Mouse (Mus musculus) stomach, embryonic 15.5 days (tissue): ENCODE measurements around the gene Pnlip. TPM values are rescaled to one million over a fixed set of nuclear protein-coding genes. Genes with fewer than 3 reads are reported as not detected.
A peak's percentile ranks its signal among the peaks of the same experiment; 100 is the strongest.

Experiments used
- ATAC-seq: fragments of 200-750 bp; cut with Nextera tagmentation; 2 replicates; pipeline ENCODE4 v1.8.0; 2017; ENCODE audit warnings: low read depth, moderate number of reproducible peaks, moderate TSS enrichment; ENCODE audit not compliant: insufficient read depth, low FRiP score
- H3K27ac ChIP-seq: fragments of 300-500 bp; sonication (generic); 2 replicates; pipeline ENCODE4 v1.5.1; 2015; ENCODE audit warnings: mild to moderate bottlenecking, inconsistent platforms
- H3K27me3 ChIP-seq: fragments of 300-500 bp; sonication (generic); replicated peaks from 2 replicates; pipeline ENCODE4 v1.6.1; 2015; ENCODE audit warnings: inconsistent platforms
- H3K36me3 ChIP-seq: fragments of 300-500 bp; sonication (generic); 2 replicates; pipeline ENCODE4 v1.6.1; 2015; ENCODE audit warnings: inconsistent platforms
- H3K4me1 ChIP-seq: fragments of 300-500 bp; sonication (generic); 2 replicates; pipeline ENCODE4 v1.6.1; 2015; ENCODE audit warnings: inconsistent platforms
- H3K4me2 ChIP-seq: fragments of 300-500 bp; sonication (generic); 2 replicates; pipeline ENCODE4 v1.6.1; 2015; ENCODE audit warnings: mild to moderate bottlenecking, inconsistent platforms
- H3K4me3 ChIP-seq: fragments of 300-500 bp; sonication (generic); replicated peaks from 2 replicates; pipeline ENCODE4 v1.5.1; 2015; ENCODE audit warnings: inconsistent platforms
- H3K9ac ChIP-seq: fragments of 300-500 bp; sonication (generic); 2 replicates; pipeline ENCODE4 v1.6.1; 2015; ENCODE audit warnings: inconsistent platforms
- H3K9me3 ChIP-seq: fragments of 300-500 bp; sonication (generic); 2 replicates; pipeline ENCODE4 v1.6.1; 2016; ENCODE audit warnings: inconsistent platforms
- WGBS: fragments of 180-500 bp; shearing (Covaris S2); methylation state at CpG from one replicate; pipeline ENCODE4 v1.1.7; 2015; 5-methylcytosine and 5-hydroxymethylcytosine counted together
- polyA plus RNA-seq: library from polyadenylated mRNA; unstranded; fragments of >200 nt; fragmentation: Nextera tagmentation; extraction: Ambion mirVana; gene quantifications from 2 replicates; pipeline ENCODE4 v1.2.1, GENCODE M21; 2015

Pnlip gene
- polyA plus RNA-seq, 1 experiment from 2014 or later = 0.42 TPM

GRCm38 (mm10) chr19:58663317-58663716 lies 11.0 kb downstream of the Pnlip start:
- ATAC-seq = no peak
- no peak overlapping the region for H3K4me2 ChIP-seq
- 80% methylated on average over 2 of the region's 2 CpGs for WGBS
- no peaks in the 10 kb centered on the region for H3K4me1 ChIP-seq
- H3K27ac ChIP-seq = no peak overlapping the region
- no peak overlapping the region for H3K9ac ChIP-seq
- H3K4me3 ChIP-seq = no peak overlapping the region
- no peaks in the 10 kb centered on the region for H3K27me3 ChIP-seq
- H3K9me3 ChIP-seq = no peaks in the 10 kb centered on the region
- no peaks in the 10 kb centered on the region for H3K36me3 ChIP-seq

DNA sequence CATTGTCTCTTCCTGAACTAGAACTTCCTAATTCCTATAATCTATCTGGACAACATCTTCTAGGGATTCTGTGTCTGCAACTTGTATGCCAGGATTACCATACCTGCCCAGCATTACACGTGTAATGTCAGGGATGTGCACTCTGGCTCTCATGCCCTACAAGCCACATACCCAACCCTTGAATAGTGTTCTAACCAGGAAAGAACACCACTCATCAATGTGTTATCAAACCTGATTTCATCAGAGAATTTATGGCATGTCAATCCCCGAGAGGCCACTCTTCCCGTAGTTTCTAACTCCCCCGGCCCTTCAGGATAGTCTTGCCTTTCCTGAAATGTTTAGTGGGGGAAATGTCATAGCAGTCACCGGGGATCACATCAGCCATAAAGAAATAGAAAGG lies 12.6 kb downstream of the Pnlip start:
- ATAC-seq = no peak
- H3K36me3 ChIP-seq = no peaks in the 10 kb centered on the region
- H3K27me3 ChIP-seq = no peaks in the 10 kb centered on the region
- no peaks in the 10 kb centered on the region for H3K4me1 ChIP-seq
- H3K27ac ChIP-seq = no peak overlapping the region
- 71% methylated on average over 5 of the region's 5 CpGs for WGBS
- no peak overlapping the region for H3K4me3 ChIP-seq
- H3K9ac ChIP-seq = no peak overlapping the region
- H3K9me3 ChIP-seq = no peaks in the 10 kb centered on the region
- H3K4me2 ChIP-seq = no peak overlapping the region

DNA sequence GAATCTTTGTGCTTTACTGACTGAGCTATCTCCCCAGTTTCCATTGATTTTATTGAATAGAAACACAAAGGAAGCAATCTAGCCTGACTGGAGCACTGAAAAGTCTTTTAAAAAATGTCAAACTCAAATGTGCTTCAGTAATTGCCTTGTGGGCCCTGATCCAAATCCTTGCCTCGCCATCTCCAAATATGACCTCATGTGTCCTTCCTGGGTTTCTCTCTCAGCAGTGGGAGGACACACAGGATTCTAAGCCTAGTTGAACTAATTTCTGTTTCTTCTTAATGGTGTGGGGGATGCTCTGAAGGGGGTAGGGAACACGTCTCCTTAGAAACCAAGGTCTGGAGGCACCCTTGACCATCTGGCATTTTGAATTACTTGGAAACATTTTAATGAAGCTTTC lies 22.3 kb downstream of the Pnlip start:
- Histone ChIP-seq H3K9ac (no peak overlapping the region), H3K36me3 (no peaks in the 10 kb centered on the region), H3K27me3 (no peaks in the 10 kb centered on the region), H3K27ac (no peak overlapping the region), H3K4me3 (no peak overlapping the region), H3K9me3 (no peaks in the 10 kb centered on the region), H3K4me1 (no peaks in the 10 kb centered on the region), H3K4me2 (no peak overlapping the region)
- 27% methylated on average over 2 of the region's 2 CpGs for WGBS
- no peak for ATAC-seq

GRCm38 (mm10) chr19:58677117-58677516 lies 24.8 kb downstream of the Pnlip start:
- Histone ChIP-seq H3K9ac (no peak overlapping the region), H3K36me3 (no peaks in the 10 kb centered on the region), H3K4me2 (no peak overlapping the region), H3K9me3 (no peaks in the 10 kb centered on the region), H3K4me1 (no peaks in the 10 kb centered on the region), H3K4me3 (no peak overlapping the region), H3K27ac (no peak overlapping the region), H3K27me3 (no peaks in the 10 kb centered on the region)
- no peak for ATAC-seq
- WGBS = 65% methylated on average over 8 of the region's 8 CpGs

DNA sequence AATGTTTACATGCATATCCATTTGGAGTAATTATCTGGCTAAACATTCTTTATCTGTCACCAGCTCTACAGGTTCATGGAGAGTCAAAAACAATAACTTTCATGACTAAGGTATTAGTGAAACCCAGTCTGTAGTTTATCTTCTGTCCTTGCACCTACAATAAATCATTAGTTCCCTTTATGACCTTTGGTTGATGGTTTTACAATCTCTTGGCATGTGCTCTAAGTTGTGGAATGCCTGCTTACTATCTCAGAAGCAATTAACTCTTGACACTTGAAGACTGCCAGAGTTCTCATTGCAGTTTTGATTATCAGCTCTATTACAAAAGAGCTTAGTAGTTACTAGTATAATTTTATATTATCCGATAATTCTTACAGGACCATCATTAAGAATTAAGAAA lies 36.6 kb downstream of the Pnlip start:
- H3K27me3 ChIP-seq = no peaks in the 10 kb centered on the region
- no peaks in the 10 kb centered on the region for H3K9me3 ChIP-seq
- no peak overlapping the region for H3K4me3 ChIP-seq
- ATAC-seq = no peak
- no peak overlapping the region for H3K4me2 ChIP-seq
- no peaks in the 10 kb centered on the region for H3K4me1 ChIP-seq
- H3K9ac ChIP-seq = no peak overlapping the region
- WGBS = 43% methylated on average over 1 of the region's 1 CpGs
- no peaks in the 10 kb centered on the region for H3K36me3 ChIP-seq
- H3K27ac ChIP-seq = no peak overlapping the region

DNA sequence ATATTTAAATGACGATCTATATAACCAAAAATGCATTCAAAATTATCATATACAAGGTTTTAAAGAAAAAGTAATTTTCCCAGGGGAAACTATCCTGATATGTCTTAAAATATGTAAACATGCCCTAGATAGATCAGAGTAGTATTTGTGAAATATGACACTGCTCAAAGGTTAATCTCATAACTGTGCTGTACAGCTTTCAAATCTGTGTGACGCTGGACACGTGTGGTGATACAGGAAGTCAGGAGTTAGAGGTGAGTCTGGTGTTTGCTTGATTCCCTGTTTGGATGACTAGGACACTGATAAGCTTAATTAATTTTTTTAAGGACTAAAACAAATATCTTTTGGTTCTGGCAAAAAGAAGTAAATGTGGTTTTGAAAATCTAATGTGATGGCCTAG lies 43.0 kb downstream of the Pnlip start:
- H3K36me3 ChIP-seq = no peaks in the 10 kb centered on the region
- no peak overlapping the region for H3K27ac ChIP-seq
- no peaks in the 10 kb centered on the region for H3K27me3 ChIP-seq
- no peaks in the 10 kb centered on the region for H3K4me1 ChIP-seq
- H3K4me2 ChIP-seq = no peak overlapping the region
- no peak overlapping the region for H3K4me3 ChIP-seq
- ATAC-seq = no peak
- no peak overlapping the region for H3K9ac ChIP-seq
- no peaks in the 10 kb centered on the region for H3K9me3 ChIP-seq
- 52% methylated on average over 3 of the region's 3 CpGs for WGBS

DNA sequence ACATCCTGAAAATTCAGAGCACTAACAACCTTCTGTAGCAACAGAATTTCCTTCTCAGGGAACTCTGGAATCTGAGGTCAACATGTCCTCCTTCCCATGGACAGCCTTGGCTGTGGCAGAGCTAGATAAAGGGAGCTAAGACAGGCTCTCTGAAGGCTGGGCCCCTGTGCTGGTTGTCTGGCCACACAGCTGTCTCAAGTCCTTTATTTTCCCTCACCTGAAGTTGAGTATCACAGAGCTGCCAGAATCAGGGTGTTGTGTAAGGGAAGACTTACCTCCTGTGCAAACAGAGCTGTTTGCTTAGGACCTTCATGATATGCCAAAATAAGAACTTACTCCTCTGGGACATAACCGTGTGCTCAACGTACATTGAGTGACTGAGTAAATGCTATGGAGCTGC lies 43.9 kb downstream of the Pnlip start:
- peak; percentile 77; the same call in 1 of the 2 replicates for ATAC-seq
- H3K27me3 ChIP-seq = no peaks in the 10 kb centered on the region
- H3K9me3 ChIP-seq = no peaks in the 10 kb centered on the region
- 68% methylated on average over 2 of the region's 2 CpGs for WGBS
- H3K4me3 ChIP-seq = no peak overlapping the region
- H3K36me3 ChIP-seq = no peaks in the 10 kb centered on the region
- no peak overlapping the region for H3K9ac ChIP-seq
- H3K4me2 ChIP-seq = no peak overlapping the region
- no peak overlapping the region for H3K27ac ChIP-seq
- H3K4me1 ChIP-seq = no peaks in the 10 kb centered on the region

DNA sequence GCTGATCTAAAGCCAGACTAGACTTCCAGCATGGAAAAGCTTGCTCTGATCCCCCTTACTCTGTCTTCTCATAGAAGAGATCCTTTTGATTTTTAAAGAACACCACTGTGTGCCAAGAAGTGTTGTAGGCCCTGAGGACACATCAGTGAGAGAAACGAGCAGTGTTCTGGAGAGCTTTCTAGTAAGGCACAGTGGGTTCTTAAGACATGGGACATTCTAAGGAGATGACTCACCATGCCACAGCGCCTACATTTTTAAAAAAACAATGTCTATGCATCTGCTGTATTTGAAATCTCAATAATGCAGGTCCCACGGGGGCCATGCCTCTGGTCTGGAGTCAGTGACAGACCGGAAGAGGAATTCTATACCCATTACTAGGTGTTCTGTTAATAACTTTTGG lies 52.3 kb downstream of the Pnlip start:
- Histone ChIP-seq H3K9me3 (no peaks in the 10 kb centered on the region), H3K27ac (no peak overlapping the region), H3K36me3 (no peaks in the 10 kb centered on the region), H3K4me2 (no peak overlapping the region), H3K4me1 (no peaks in the 10 kb centered on the region), H3K9ac (no peak overlapping the region), H3K4me3 (no peak overlapping the region), H3K27me3 (no peaks in the 10 kb centered on the region)
- ATAC-seq = no peak
- 73% methylated on average over 4 of the region's 4 CpGs for WGBS

- no peak for ATAC-seq
- 69% methylated on average over 3 of the region's 3 CpGs for WGBS
Observed at GRCm38 (mm10) chr19:58708611-58709010, 56.3 kb downstream of the Pnlip start.

DNA sequence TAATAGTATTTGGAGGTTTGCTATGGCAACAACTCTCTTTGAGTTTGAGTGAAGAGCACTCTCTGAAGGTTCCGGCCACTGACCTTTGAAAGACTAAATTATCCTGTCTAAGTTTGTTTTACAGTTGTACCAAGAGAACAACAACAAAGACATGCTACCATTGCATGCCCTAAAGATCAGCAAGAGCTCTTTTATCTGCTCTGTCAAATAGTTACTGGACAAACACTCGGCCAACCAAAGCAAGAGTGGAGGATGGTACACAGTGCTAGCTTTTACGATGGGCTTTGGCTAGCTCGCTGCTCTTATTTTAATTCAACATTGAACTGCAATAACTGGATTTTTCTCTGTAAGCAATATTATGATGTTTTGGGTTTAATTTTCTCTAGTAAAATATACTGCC lies 65.6 kb downstream of the Pnlip start:
- 74% methylated on average over 4 of the region's 4 CpGs for WGBS

More at GRCm38 (mm10) chr19:58708611-58709010, 56.3 kb downstream of the Pnlip start:
- Histone ChIP-seq H3K9me3 (no peaks in the 10 kb centered on the region), H3K4me2 (no peak overlapping the region), H3K4me1 (no peaks in the 10 kb centered on the region), H3K4me3 (no peak overlapping the region), H3K27ac (no peak overlapping the region), H3K27me3 (no peaks in the 10 kb centered on the region), H3K36me3 (no peaks in the 10 kb centered on the region), H3K9ac (no peak overlapping the region)

GRCm38 (mm10) chr19:58720439-58720838 lies 68.1 kb downstream of the Pnlip start:
- Histone ChIP-seq H3K36me3 (no peaks in the 10 kb centered on the region), H3K27me3 (no peaks in the 10 kb centered on the region), H3K27ac (no peak overlapping the region), H3K4me1 (no peaks in the 10 kb centered on the region), H3K4me2 (no peak overlapping the region), H3K9me3 (no peaks in the 10 kb centered on the region), H3K4me3 (no peak overlapping the region), H3K9ac (no peak overlapping the region)
- ATAC-seq = no peak

More for the DNA sequence above, 65.6 kb downstream of the Pnlip start:
- no peaks in the 10 kb centered on the region for H3K36me3 ChIP-seq
- no peak overlapping the region for H3K4me2 ChIP-seq
- no peak overlapping the region for H3K27ac ChIP-seq
- H3K9ac ChIP-seq = no peak overlapping the region
- ATAC-seq = no peak
- H3K4me3 ChIP-seq = no peak overlapping the region
- no peaks in the 10 kb centered on the region for H3K9me3 ChIP-seq
- H3K4me1 ChIP-seq = no peaks in the 10 kb centered on the region
- no peaks in the 10 kb centered on the region for H3K27me3 ChIP-seq

DNA sequence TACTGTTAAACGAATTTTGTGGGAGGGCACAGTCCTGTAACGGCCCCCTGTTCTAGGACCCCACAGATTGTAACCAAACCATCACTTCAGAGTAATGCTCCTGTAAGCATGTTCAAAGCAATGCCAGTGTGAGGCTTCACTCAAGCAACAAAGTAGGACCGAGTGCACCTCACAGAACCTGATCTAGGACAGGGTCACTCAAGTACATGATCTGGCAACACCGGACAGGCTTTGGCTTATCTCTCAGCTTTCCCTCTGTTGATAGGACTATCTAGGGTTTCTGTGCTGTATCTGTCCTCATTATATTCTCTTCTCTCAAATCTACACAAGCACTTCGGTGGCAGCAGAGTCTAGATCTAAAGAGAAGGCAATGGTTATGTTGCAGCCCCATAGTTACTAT lies 74.3 kb downstream of the Pnlip start:
- Histone ChIP-seq H3K36me3 (no peaks in the 10 kb centered on the region), H3K27ac (no peak overlapping the region), H3K27me3 (no peaks in the 10 kb centered on the region), H3K4me2 (no peak overlapping the region), H3K9ac (no peak overlapping the region), H3K9me3 (no peaks in the 10 kb centered on the region), H3K4me1 (no peaks in the 10 kb centered on the region), H3K4me3 (no peak overlapping the region)
- WGBS = 70% methylated on average over 5 of the region's 5 CpGs
- no peak for ATAC-seq

DNA sequence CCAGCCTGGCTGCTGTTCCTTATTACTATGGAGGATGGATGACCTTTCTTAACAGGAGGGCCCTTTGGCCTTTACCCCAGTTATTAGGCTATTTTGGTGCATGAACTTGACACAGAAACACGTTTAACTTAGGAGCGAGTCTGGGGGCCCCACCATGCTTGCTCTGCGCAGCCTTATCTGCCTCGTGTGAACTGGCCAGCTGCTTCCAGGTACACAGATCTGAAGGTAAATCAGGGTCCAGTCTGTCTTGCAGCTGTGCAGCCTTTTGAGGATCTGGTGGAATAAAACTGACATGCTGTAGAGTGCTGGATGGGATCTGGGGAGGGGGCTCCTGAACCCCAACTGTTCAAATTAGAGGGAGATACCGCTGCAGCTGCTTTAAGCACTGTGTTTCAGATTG lies 75.5 kb downstream of the Pnlip start:
- H3K9me3 ChIP-seq = no peaks in the 10 kb centered on the region
- H3K9ac ChIP-seq = no peak overlapping the region
- peak; percentile 45; the same call in 1 of the 2 replicates for ATAC-seq
- no peak overlapping the region for H3K4me2 ChIP-seq
- peak overlapping the region; percentile 67; the same call in 1 of the 2 replicates for H3K27ac ChIP-seq
- no peaks in the 10 kb centered on the region for H3K27me3 ChIP-seq
- H3K4me1 ChIP-seq = no peaks in the 10 kb centered on the region
- H3K4me3 ChIP-seq = no peak overlapping the region
- no peaks in the 10 kb centered on the region for H3K36me3 ChIP-seq
- WGBS = 46% methylated on average over 5 of the region's 5 CpGs
